Mouse (Mus musculus) monocyte, adult 2 months (primary cell): Measurements from ENCODE around the gene Faf2.

Experiments used
- DNase-seq, 2 experiments: peaks; one replicate each; pipeline ENCODE4 v3.0.0; 2022; ENCODE audit warnings: low spot score in 2 of 2, low read depth in 1 of 2

The Faf2 gene

GRCm38 (mm10) chr13:54678263-54678662 is 56.7 kb downstream of the Faf2 start:
- no peak for DNase-seq

DNA sequence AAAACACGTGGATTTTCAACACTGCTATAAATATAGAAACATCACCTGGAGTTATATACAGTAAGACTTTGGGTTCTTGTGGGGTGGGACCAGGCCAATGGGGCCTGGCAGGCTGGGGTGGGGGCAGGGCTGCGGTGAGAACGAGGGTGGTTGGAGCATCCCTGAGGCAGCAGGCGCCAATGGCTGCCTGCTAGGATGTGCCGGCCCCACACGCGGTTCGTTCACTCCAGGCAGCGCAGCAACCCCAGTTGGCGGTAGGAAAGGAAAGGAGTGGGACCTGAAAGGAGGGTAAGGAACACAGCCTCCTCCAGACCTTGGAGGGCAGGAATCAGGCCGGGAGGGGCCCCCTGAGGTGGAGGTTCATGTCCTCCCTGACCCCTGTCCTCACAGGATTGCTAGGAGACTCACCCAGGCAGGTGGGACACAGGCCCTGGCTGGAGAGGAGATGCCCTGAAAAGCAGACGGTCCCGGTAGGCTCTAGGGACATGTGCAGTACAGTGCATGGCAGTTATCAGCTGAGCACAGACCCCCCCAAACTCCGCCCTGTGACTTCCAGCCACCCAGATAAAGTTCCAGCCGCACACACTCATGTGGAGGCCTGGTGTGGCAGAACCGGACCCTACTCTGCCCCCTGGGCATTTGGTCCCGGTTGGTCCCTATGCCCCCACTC is 58.7 kb downstream of the Faf2 start:
- DNase-seq = no peak

DNA sequence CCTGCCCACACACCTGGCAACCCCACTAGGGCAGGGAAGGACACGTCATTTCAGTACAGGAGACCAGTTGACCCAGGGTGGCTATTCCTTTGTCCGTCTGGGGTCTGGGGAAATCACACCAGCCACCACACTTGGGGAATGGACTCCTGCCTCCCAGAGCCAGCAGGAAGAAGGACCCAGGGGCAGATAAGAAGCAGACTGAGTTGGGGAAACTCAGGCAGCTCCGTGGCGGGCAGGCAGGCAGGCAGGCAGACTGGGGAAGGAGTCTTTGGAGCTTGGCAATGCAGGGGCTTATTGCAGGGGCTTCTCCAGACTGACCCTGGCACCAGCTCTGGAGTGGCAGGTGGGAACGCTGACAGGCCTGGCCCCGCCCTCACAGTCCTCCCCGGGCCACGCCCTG is 59.7 kb downstream of the Faf2 start:
- DNase-seq = no peak

DNA sequence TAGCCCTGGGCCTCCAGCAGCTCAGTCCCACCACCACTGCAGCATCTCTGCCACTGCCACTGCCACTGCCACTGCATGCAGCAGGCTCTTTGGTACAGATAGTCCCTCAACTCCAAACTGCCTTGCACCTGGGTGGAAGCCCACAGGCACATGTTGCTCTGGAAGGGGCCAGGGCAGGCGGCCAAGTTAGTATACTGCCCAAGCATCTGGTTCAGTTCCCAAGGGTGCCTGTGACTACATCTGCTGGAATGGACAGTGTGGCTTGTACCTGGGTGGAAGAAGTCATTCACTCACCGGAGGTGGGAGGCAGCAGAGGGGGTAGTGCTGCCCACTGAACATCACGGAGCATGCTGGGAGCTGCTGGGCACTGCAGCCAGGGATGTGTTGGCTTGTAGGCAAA is 61.7 kb downstream of the Faf2 start:
- DNase-seq = no peak

- no peak for DNase-seq
These were observed 62.7 kb downstream of the Faf2 start for GRCm38 (mm10) chr13:54684140-54684896.

GRCm38 (mm10) chr13:54685174-54685573 is 63.6 kb downstream of the Faf2 start:
- no peak for DNase-seq

- no peak for DNase-seq
These were observed 64.8 kb downstream of the Faf2 start for GRCm38 (mm10) chr13:54686139-54687053.

DNA sequence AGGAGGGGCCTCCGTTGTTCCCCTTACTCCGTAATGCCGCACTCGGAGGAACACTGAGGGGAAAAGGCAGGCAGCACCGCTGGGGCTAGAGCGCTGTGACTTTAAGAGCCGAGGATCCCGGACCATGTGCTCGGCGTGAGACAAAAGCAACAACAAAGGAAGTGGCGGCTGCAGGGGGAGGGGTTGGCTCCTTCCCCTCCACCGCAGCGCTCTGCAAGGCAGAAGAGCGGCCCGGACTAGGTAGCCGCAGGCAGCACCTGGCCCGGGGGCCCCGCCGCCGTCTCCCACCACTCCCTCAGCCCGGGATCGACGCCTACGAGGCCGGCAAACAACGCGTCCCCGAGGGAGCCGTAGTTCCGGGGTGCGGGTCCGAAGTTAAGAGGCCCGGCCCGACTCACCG is 65.5 kb downstream of the Faf2 start:
- DNase-seq = peak; percentile 20 to 63

DNA sequence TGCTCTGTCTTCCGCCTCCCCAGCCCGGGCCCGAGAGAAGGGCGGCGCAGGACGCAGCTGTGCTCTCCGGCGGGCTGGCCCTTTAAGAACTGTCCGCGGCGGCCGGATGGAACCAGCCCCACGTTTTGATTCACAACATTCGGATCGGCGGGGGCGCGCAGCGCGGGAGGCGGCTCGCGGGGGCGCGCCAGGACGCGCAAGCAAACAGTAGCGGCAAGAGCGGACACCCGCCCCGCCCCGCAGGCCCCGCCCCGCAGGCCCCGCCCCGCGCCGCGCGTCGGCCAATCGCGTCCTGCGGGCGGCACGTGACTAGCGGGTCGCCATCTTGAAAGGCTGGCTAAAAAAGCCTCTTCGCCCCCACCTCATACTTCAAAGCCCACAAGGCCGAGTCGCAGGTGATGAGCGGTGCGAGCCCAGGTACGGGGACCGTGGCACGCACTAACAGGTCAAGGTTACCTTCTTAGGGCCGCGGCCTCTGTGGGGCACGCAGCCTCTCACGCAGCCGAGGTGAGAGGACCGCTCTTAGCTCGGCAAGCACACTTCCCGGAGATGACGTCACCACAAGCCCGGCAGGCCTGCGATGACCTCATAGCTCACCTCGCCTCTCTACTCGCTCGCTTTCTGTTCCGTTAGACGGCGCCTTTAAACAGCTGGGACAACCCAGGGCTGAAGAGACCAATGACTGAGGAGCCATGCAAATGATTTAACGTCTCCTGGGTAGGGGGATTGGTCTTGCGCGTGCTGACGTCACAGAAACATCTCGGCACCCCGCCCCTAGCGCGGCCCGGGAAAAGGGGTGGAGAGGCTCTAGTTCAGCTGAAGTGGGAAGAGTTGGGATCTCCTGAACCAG is 66.2 kb downstream of the Faf2 start:
- peak; percentile 91 to 96 for DNase-seq

DNA sequence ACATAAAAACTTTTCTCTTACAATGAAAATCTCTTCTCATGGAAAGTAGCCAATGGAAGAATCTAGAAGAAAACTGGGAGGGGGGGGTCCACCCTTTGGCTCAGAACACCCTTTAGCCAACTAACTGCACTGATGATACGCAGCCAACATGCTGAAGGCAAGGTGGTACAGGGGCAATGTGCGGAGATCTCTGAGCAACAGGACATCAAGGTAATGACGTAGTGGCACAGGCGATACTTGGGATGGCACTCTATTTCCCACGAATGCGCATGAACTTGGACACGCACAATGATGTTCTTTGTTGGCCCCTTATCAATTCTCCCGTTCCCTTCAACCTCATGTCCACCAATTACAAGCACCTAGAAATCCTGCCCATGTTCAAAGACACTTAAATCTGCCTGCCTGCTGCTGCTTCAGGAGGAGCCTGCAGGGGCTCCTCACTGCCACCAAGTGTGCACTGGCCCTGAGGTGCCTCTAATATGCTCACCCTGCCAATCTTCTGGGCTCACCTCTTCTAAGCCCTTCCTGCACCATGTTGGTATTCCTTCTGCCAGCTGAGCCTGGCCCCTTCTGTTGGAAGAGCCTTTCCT is 68.7 kb downstream of the Faf2 start:
- DNase-seq = no peak

DNA sequence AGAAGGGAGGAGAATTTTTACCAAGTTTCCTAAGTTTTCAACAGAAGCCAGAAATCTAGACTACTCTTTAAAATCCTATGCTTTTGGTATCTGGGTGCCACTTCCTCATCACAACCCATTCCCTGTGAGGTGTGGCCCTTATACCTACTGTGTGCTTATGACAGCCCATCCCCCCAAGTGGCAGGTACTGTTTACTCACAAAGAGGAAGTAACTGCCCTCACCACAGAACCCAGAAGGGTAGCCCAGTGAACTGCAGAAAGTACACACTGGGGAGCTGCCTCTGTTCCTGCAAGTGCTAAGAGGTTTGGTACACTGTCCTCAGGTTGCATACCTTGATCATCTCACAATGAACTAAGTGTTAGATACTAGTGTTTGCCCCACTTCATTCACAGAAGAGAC is 70.2 kb downstream of the Faf2 start:
- no peak for DNase-seq

DNA sequence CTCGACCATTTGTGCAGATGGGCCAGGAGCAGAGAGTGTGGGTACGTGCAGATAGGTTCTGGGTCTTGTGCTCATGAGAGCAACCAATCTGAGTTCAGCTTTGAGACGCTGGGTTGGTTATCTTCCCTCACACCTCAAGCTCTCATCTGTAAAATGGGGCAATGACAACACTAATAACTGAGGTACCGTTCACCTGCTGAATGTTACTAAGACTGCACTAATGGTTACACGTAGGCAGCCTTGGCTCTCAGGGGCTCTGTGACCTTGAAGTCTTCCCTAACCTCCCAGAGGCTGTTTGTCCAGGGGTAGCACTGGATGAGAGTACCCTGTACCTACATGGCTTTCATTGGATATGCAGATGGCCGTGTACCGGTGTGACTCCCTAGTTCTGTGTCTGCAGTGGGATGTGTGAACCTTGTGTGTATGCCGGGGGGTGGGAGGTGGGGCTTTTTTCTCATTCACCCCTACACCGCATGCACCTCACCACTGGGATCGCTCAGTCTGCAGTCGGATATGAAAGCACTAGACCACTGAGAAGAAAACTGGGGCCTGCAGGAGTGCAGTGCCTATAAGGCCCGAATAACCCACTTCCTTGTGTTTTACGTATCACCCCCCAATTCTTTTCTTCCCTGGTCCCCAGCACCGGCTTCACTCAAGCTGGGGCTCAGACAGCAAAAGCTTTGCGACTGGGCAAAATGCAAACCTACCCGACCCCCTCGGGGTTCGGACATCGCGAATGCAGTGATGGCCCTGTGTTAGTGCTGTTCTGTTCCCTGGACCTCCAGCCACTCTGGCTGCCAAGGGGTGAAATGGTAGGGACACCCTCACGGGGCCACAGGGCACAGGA is 71.3 kb downstream of the Faf2 start:
- no peak for DNase-seq

DNA sequence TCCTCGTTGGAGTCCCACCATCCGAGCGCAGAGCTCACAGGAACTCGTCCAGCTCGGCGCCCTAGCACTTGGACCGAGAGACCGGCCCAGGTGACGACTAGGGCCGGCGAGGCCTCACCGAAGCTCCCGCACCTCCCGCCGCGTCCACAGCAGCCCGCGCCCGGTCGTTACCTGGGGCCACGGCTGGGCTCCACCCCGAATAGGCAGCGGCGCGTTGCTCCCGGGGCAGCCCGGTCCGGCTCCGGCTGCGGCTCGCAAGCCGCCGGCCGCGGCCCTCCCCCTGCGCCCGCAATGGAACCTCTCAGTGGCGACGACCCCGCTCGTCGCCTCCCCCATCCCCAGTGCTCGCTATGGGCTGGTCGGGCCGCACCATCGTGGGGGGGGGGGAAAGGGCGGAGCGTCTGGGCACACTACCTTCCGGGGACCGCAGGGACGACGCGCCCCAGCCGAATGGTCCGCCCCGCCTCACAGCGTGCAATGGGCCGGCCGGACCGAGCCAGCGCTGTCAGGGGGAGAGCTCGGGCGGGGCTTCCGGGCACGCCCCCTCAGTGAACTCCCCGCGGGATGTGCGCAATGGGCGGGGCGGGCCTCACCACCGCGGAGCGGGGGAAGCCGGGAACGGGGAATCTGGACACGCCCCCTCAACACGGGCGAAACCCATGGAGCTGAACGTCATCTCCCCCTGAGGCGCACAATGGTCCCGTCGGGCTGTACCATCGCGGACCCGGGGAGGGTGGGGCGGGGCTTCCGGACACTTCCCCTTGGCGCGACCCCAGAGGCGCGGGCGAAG is 72.2 kb downstream of the Faf2 start, which contains the start of gene Rnf44:
Gene Rnf44, minus strand, starts transcription at position 350 of the 790 bp plus-strand sequence.
- peak; percentile 98 to 99 for DNase-seq

DNA sequence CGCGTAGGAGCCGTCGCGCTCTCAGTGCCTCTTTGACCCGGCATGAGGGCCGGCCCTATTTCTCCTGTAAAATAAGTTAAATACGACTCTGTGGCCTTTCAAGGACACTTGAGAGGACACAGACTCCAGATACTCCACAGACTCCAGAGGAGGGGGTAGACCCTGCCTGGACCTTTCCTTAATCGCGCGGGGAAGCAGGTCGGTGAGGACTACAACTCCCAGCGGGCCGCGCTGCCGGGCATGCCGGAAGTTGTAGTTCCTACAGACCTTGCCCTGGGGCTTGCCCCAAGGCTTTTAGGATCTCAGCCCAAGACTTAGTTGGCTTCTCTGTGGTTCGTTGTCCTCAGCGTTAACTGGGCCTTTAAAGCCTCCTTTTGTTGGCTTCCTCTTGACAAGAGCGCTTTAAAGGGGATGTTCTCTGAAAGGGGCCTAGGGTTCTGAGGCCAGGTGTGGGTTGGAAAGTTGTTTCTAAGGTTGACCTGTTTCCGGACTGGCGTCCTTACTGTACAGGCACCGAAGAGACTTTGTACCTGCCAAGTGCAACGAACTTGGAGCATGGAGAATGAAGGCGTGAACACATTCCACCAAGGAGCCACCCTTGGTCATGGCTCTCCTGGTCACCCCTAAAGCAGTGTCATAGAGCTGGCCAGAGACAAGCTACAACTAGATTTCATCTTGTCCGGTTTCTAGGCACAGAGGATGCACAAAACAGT is 72.9 kb downstream of the Faf2 start:
- DNase-seq = peak in 1 of 2 experiments; percentile 85

DNA sequence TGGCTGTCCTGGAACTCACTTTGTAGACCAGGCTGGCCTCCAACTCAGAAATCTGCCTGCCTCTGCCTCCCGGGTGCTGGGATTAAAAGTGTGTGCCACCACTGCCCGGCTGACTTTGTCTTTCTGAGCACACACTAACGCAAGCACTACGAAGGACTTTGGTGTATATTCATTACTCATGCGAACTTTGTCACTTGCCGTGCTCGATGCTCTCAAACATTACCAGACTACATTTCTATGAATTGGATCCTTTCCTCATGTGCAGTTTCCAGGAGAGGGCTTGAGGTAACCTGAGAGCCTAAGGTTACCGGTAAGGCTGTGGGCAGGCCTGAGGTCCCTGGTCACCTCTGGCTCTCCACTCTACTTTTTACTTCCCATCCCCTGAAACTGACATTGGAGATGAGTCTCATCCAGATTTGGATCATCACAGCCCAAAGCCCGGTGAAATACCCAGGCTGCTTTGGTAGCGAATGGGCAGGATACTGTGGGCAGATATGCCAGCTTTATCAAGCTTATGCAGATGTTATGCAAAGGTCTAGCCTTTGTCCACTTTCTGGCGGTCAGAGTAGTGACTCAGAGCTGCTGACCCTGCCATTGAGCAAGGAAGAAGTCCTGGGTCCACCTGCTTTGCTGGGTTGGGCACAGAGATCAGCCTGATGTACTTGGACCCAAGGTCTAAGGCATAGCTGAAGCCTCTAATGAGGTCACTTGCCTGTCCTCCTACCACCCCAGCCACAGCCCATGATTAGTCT is 74.1 kb downstream of the Faf2 start:
- DNase-seq = no peak

DNA sequence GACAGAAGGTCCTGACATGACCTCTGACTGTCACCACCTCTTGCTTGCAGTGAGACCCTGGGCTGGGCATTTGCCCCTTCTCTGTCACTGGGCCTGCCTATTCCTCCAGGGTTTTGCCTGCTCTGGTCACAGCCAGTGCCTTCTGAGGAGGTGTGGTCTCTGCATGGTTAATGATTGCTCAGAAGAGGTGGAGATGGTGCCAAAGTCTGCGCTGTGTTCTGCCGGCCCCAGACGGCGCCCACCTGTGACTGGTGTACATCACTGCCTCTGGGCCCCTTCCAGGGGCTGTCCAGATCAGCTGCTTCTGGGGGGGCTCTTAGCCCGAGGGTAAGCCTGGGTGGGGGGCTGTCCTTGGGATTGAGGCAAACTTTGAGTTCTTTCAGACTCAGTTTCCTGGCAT is 79.7 kb downstream of the Faf2 start, which contains the start of gene Cdhr2:
Gene Cdhr2, plus strand, starts transcription at position 219 of the 400 bp plus-strand sequence.
- no peak for DNase-seq

- DNase-seq = no peak
These were observed 80.9 kb downstream of the Faf2 start for GRCm38 (mm10) chr13:54702507-54702906.
